Mouse (Mus musculus) adrenal gland, postnatal 10 days (tissue): Measurements from ENCODE around the gene Mki67. TPM values are rescaled to one million over a fixed set of nuclear protein-coding genes. Genes with fewer than 3 reads are reported as not detected.

Experiments
- DNase-seq: peaks from one replicate; pipeline ENCODE4 v3.0.0; 2021; ENCODE audit warnings: mixed read lengths
- long read RNA-seq, 2 experiments: library from polyadenylated mRNA; stranded (forward); transcript quantifications; one replicate each; pipeline ENCODE4 v2.0.0; 2021
- total RNA-seq, 2 experiments: library from RNA; stranded (reverse); gene quantifications; 2 replicates each; pipeline ENCODE4 v1.2.3; 2021

Gene Mki67
- 10 to 100 TPM; 35.2 to 52.2 TPM for total RNA-seq
- long read RNA-seq, experiment 1, partial matches to known transcripts, result 1 of 2 reads
- long read RNA-seq, experiment 1, other reads (novel, unspliced or antisense), result 1 of 2 reads
- long read RNA-seq, experiment 2, partial matches to known transcripts, result 4 of 4 reads
- long read RNA-seq, experiment 2, other reads (novel, unspliced or antisense), result 0 of 4 reads

DNA sequence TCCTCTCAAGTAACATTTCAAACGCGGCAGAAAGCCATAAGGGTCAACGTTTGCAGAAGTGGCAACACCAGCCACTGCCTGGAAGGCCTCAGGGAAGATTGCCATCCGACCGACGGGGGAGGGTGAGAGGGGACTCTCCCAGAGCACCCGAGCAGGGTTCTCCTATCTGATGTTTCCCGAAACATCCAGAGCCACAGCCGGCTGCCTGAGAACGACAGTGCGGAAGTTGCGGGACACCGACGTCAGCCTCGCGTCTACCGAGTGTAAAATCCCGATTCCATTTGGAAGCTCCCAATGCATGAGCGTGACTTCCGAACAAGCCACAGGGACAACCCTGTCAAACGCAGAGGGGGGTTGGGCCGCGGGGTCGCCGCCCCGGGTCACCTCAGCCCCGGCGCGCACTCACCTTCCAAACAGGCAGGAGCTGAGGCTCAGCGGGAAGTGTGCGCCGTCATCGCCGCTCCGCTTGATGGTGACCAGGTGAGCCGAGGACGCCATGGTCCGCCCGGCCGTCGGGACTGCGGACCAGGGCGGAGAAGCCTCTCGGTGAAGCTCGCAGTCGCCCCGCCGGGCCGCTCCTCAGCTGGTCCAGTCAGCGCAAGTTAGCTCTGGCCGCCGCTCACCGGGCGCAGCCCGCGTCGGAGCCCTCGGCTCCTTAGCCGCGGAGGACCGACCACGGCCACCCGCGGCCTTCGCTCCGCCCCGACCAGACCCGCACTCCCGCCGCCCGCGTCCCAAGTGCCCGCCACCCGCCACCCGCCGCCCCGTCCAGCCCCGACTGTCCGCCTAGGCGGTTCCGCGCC is at the start of gene Mki67:
Gene Mki67, minus strand, starts transcription at position 720 of the 803 bp plus-strand sequence.
- peak; percentile 51 for DNase-seq

DNA sequence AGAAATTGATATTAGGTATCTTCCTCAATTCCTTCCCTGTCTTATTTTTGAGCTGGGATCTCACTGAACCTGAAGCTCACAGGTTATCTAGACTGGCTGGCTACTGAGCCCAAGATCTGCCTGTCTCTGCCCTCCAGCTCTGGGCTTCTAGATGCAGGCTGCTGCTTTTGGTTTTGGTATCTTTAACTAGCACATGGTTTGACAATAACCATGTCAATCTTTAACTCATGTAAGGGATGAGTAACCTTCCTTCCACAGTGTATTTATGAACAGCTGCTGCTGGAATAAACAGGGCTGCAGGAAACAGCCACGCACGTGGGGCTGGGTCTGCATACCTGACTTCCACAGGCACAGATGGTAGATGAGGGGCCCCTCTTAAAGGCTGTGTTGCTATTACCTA is 47.1 kb upstream of the Mki67 start:
- DNase-seq, result no peak

DNA sequence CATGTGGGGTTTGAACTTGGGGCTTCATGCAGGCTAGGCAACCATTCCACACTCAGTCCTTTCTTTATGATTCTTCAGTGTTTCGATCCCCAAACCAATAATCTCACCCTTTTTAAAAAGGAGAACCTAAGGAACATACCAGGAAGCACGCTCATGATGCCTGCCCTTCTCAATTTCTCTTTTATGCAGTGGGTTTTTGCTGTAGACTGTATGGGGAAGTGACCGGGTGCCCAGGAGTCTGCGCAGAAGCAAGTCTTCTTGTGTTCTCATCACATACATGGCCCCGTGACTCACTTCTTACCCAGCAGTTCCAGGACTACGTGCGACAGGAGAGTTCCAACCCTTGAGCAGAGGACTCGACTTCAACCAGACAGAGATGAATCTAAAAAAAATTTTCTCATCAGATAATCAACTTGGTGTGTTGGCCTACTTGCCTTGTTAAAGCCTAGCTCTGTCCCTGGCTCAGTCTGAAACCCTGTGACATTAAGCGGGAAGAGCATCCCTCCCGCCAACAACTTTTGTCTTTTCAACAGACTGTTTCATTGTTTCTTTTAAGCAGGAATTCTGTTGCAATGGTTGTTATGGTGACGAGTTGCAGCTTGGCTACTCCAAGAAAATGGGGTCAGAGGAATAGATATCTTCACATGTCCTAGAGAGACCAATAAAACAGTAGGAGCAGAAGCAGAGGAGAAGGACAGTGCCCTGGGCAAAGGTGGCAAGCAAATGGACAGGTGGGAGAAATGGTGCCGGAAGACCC is 42.8 kb upstream of the Mki67 start:
- DNase-seq, result no peak

DNA sequence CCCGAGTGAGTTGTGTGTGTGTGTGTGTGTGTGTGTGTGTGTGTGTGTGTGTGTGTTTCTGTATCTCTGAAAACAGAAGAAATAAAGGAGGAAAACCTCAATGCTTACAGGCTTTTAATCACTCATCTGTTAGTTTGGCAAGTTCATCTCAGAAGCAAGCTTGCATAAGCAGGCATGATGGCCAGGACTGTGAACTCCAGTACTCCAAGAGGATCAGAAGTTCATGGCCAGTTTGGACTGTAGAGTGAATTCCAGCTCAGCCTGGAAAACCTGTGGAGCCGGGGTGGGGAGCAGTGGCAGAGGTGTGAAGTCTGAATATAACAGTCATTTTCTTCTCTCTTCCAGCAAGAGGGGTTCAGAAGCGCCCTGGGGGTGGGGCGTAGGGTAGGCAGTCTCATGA is 42.0 kb upstream of the Mki67 start:
- DNase-seq, result no peak

DNA sequence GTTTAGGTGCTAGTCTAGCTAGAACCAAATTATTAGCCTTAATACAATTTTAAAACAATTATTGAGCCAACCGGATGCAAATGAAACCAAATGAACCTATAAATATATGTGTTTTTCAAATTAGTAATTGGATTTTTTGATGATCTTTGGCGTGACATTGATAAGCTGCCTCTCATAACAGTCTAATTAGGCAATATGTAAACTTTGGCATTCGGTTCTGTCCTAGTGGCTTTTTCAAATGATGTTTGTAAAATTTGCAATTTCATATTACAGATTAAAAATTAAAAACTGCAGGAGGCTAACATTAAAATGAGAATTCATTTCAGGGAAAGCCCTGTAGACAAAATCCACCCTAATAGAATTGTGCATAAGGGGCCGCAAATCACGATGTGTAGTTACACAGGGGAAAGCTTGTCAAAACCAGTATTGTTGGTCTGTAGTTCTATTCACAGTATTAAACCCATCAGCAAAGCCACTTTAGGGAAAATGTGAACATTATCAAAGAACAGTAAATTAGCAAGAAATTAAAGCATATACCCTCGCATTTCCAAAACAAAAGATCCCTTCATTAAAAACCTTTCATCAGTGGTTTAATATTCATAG is 40.9 kb upstream of the Mki67 start:
- no peak for DNase-seq

DNA sequence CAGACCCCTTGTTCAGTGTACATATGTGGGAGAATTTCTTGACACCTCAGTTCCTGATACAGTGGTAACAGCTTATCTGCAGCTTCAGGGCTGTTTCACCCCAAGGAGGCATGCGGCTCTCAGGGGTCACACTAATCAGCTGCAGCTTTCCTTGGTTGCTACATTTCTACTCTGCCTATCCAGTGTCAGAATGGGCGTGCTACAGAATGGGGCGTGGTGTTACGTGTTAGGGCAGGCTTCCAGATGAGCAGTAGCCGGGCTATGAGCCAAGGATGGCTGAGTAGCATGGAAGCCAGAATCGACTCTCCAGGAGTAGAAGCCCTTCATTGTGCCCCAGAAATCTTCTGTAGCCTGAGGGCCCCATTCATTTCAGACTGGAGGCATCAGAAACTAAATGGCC is 32.8 kb upstream of the Mki67 start:
- peak; percentile 53 for DNase-seq

DNA sequence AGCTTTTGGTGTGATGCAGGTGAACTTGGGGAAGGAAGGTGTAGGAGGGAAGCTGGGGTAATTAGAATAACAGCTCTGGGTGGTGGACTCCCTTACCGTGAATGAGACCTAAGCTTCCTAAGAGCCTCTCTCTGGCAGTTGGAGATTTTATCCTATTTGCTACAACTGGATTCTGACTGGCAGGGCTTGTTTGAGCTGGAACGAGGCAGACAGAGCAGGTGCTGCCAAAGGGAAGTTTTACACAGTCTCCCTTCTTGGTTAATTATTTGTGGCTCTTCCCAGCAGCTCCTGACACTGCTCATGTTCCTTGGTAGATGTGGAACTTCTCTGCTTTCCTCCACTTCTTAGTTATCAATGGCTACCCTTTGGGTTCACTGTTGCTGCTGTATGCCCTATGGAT is 30.9 kb upstream of the Mki67 start:
- DNase-seq, result no peak

DNA sequence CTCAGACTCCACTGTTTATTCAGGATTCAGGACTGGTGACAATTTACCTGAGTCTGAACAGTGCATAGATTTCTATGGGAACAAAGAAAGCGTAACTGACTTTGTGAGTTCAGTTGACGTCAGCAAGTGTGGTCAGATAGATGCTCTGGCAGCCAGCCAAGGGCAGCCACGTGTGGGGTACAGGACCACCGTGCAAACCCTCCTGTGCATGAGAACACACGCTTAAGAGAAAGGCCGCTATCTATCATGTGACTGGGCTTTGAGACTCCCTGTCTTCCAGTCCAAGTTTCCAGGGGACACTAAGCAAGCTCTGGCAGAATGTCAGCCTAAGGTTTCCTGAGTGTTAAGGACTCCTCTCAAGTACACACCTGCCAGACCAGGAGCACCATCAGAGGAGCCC is 30.4 kb upstream of the Mki67 start:
- no peak for DNase-seq

DNA sequence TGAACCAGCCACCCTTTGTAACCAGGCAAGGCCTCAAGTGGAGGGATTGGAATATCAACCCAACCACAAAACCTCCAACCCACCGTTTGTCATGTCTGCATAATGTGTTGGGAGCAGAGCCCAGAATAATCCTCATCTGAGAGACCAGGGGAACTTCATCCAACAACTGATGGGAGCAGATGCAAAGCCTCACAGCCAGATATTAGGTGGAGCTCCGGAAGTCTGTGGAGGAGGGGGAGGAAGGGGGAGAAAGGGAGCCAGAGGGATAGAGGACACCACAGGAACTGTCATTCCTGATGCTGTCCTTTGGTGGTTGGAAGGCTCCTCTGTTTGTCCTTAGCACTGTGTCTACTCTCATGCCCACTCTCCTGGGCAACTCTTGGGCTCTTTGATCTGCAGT is 28.9 kb upstream of the Mki67 start:
- DNase-seq, result no peak

DNA sequence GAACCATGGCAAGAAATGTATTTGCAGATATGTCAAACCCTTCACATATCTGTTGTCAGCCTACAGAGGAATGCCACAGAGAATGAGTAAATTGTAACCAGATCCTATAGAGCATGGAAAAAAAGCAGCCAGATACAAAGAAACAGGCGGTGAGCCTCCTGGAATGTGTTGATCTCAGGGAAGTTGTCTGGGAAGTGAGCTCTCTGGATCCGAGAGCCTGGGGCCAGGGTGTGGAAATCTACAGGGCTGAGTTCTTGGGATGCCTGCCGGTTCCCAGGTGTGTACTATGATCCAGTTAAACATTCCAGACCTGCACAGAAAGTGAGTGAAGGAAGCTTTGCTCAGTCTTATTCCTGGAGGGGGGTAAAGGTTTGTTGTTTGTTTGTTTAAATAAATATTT is 24.3 kb upstream of the Mki67 start:
- DNase-seq, result no peak

DNA sequence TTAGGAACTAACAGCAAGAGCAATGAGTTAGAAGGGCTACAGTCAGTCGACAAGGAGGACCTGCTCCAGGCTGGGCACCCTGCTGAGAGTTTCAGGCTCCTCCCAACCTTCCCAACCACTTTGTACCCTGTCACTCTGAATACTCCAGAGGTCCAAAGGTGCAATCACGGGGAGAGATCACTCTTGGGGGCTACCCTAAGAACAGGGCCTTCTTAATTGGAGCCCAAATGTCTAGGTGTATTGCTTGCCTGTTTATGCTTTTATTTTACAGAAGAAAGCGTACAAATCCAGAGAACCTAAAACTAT is 20.4 kb upstream of the Mki67 start:
- no peak for DNase-seq

DNA sequence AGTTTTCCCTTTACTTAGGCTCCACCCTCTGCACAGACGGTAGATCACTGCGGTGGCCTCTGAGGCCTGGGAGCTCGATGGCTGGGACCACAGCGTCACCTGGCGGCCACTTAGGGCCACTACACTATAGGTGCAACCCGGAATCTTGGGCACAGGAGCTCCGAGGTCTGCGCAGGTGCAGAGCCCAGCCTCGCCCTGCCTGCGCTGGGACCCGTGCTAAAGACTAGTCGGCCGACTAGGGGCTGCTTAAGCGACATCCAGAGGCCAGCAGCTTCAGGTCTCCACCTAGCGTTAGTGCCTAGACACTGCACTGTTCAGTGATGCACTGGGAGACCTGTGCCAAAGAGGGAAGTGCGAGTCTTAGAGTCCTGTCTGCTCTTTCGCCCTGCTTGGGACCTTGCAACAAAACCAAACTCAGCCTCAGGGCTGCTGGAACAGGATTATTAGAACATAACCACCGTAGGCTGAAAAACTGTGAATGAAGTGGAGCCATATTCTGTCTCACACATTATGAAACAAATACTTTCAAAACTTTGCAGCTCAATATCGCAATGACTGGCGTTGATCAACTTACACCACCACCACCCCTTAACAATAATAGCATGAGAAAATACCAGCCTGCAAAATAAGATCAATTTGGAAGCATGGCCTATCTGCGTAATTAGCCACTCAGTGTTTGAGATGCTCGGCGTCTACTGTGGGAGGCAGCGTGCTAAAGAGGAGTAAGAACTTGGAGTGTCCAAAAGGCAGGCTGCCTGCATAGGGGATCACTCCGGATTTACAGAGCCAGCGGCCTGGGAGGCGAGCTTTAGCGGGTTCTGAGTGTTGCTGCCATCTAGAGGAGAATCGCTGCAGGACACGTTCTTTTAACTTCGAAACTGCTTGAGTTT is 19.8 kb upstream of the Mki67 start:
- peak; percentile 87 for DNase-seq

DNA sequence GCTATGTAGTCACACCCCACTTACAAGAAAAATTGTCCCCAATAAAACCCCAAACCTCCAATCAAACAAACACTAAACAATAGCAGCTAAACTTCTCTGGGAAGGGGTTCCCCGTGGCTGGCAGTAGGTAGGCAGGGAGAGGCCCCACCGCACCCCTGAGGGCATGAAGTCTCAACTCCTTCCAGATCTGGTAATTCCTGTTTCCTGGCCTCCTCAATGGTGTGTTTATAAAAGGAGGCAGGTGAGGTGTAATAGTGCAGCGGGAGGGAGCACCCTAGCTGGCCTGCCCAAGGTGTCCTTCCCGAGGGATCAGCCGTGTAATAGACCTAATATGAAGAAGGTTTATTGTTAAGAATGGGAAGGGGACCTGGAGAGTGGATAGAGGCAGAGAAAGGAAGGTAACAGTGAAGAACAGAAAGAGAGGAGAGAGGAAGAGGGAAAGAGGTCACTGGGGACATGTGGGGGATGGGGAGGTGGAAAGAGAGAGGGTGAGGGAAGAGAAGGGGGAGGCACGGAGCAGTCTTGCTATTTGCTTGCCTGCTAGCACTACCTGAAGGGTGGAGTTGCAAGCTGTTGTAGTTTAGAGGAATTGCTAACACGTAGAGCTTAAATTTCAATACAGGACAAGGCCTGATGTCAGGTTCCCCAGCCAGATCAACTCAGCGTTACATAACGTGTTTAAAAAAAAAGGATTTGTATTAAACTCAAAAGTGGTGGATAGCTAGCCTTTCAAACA is 18.9 kb upstream of the Mki67 start:
- DNase-seq, result no peak

DNA sequence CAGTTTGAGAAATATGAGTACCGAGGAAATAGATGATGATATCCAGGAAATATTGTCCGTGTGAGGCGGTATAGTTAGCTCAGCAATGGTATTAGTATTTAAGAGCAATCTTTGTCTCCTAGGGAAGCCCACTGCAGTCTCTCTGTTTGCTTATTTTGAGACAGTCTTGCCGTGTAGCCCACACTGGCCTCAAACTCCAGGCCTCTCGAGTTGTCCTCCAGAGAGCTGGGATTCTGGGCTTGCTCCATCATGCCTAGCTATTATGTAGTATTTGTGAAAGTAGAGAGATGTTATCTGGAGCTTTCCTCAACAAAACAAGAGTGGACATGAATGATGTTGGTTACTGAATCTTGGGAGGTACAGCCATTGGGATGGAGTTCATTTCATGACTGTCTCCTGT is 18.2 kb upstream of the Mki67 start:
- no peak for DNase-seq

DNA sequence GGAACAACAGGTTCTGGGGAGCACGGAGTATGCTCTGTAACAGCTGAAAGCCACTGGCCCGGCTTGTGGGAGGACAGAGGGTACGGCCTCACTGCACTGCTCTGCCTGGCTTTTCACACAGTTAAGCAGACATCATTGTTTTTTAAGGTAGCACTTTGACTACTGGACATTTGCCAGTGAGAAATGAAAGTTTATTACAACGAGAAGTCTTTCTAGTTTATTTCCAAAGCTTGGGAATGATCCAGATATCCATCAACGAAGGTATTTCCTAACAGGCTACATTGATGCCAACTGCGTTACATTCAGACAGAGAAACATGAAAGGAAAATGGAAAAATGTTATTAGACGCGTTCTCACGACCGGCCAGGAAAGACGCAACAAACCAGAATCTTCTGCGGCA is 11.9 kb upstream of the Mki67 start:
- DNase-seq, result no peak

DNA sequence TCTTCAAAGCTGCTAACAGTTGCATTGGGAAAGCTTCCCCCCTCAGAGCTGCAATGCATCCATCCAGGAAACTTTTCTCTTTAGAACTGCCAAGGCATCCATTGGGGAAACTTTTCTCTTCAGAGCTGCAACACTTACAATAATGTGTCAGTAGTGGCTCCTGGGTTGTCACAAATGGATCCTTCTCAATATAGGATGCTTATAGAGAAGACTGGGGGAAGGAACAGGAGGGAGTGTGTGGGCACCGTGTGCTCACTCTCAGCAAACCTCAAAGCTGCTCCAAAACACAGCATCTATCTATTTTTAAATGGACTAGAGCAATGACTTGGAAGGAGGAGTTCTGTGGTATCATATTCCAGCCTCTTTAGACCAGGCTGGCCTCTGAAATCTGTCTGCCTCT is 10.5 kb upstream of the Mki67 start:
- no peak for DNase-seq

DNA sequence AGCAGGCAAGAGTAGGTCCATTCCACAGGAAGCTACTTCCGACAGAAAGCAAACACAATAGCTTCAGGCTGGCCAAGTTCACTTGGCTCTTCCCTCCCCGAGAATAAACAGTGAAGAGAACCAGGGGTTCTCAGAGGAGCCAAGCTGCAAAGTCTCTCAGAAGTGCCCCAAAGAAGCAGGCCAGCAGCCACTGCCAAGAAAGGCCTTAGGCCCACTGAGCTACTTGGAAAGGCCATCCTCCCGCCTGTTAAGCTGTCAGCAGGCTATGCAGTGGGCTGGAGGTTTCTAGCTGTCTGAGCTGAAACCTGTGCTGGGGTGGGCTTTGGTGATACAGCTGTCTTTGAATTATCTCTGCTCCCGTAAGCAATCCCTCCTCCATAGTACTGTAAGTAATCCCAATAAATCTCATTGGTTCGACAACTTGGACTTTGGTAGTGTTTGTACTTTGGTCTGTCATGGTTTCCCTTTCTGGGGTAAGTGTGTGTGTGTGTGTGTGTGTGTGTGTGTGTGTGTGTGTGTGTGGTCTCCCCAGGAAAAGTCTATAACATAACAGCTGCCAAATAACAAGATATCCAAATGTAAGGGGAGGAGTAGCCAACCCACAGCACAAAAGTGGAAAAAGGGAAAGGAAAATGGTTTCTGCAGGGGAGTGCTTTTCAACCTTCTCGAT is 7.6 kb upstream of the Mki67 start:
- DNase-seq, result no peak

DNA sequence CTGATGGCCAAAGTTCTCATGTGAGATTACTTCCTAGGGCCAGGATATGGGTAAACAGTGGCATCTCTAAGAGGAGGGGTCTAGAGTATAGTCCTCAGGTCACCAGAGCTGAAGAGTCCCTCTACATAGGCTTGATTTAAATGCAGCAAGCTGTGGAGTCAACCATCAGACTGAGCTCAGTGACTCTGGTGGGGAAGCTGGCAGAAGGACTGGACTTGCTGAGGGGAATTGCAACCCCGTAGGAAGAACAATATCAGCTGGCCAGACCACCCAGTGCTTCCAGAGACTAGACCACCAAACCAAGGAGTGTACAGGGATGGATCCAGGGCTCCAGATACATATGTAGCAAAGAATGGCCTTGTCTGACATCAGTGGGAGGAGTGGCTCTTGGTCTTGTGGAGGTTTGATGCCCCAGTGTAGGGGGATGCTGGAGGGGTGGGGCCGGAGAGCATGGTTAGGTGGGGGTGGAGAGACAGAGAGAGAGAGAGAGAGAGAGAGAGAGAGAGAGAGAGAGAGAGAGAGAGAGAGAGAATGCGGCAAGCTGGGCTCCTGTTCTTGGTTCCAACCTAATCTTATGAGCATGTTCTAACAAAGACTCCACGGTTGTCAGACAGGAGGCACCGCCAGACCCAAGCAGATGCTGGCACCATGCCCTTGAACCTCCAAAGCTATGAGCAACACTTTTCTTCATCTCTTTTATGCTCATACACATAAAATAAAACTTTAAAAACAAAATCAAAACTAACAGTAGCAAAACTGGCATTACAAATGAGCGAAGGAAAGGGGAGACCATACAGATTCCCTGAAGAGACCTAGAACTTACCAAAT is 6.1 kb upstream of the Mki67 start:
- no peak for DNase-seq

DNA sequence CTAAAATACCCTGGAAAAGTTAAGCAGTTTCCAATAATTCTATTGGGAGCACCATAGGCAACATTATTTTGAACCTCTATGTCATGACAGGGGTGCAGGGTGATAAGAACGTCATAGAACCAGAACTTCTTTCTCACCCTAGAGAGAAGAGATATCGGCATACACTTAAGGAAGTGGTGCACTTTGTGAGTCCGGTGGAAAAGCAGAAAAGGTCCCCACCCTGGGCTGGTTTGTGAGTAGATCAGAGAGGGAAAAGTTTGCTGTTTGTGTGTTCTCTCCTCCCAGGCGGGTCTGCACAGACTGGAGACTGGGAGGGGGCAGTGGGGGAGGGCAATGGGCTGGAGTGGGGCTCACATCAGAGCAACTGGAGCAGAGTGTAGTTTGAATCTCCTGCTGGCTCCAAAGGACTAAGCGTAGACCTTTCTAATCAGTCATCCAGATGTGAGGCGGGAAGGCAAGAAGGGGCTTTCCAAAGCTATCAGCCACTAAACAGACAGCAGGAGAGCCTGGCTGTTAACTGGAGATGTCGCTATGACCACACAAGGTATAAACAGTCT is 5.4 kb upstream of the Mki67 start:
- DNase-seq, result no peak
